Mouse (Mus musculus) embryo, embryonic 10 days (tissue): ENCODE results near the gene A630076J17Rik.

Source experiments
- DNase-seq: peaks from one replicate; pipeline ENCODE4 v3.0.0-alpha.2; 2015; ENCODE audit warnings: low spot score

The A630076J17Rik gene

DNA sequence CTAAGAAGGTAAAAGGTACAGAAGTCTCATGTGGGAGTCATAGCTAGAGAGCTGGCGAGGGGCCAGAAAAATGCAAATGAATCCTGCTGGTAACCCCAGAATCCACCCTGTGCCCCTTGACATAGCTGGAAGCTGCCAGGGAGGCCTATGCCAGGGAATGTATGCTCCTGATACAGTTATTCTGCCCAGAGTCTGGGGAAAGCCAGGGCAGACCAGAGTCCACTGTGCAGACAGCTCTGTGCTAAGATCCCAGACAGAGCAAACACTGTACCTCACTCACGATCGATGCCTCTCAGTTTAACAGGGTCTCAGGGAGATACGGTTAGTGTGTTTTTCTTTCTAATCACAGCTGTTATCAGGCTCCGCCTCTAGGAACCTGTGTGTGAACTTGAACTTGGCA is 592 bp upstream of the A630076J17Rik start:
- DNase-seq, result no peak

DNA sequence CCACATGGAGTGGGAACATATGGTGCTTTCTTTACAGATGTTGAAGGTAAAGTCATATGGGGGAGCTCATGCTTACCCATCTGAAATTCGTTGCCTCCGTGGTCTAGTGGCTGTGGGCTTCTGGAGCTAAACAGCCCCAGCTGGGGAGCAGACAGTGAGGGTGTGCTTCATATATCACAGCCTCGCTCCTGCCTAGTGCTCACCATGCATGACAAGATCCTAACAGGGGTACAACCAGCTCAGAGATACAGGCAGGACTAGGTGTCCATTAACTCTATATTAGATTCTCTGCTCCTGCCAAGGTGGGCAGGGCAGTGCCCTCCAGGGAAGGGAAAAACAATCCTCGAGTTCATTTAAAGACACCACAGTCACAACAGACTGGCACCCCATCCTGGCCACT is 788 bp downstream of the A630076J17Rik start:
- DNase-seq, result no peak

- DNase-seq, result peak; percentile 92
Observed at GRCm38 (mm10) chr3:107233351-107233813, 3.0 kb downstream of the A630076J17Rik start.

GRCm38 (mm10) chr3:107233945-107234344 is 3.5 kb downstream of the A630076J17Rik start:
- DNase-seq, result no peak

- peak; percentile 54 for DNase-seq
Observed at GRCm38 (mm10) chr3:107238051-107238450, 7.6 kb downstream of the A630076J17Rik start.

DNA sequence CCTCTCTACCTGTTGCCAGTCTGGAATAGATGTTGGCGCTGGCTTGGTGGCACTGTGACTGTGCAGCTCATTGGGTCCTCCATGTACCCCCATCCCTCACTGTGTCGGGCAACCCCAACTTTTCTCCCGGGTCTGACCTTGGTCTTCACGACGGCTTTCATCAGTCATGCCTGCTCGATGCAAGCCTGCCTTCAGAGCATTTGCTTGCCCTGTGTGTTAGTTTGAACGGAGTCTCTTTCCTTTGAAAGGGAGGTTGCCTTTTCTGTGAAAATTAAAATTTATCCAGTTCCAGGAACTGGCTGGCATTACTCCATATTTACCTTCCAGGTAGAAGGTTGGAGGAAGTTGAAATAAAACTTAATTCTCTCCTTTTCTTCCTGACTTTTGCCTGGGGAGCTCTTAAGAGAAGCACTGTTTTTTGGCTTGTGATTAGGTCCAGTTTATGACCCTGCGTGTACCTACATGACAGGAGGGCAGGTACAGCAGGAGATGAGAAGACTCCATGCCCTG is 8.1 kb downstream of the A630076J17Rik start:
- DNase-seq, result no peak

- DNase-seq, result no peak
Observed at GRCm38 (mm10) chr3:107239607-107240006, 9.2 kb downstream of the A630076J17Rik start, which contains the start of gene Prok1. Prok1 (minus strand) TSS chr3:107239707.

GRCm38 (mm10) chr3:107241389-107242094 is 11.1 kb downstream of the A630076J17Rik start:
- DNase-seq, result no peak

GRCm38 (mm10) chr3:107246876-107247275 is 16.5 kb downstream of the A630076J17Rik start:
- DNase-seq, result no peak

GRCm38 (mm10) chr3:107249042-107249441 is 18.6 kb downstream of the A630076J17Rik start:
- DNase-seq, result no peak

DNA sequence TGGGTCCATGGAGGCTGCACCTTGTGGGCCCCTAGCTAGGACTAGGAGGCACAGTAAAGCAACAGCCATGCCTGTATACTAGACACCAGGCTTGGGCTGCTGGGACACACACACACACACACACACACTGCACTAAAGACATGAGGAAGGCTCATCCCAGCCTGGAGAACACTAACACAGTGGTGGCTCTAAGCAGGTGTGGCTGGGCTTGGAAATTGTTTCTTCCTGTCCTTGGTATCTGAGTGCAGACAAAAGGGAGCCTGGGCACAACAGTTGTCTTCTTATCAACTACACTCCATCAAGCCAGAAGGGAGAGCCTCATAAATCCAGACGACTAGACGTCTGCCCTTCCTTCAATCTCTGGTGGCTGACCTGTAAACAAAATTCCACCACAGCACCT is 19.9 kb downstream of the A630076J17Rik start:
- DNase-seq, result no peak

GRCm38 (mm10) chr3:107252035-107252434 is 21.6 kb downstream of the A630076J17Rik start:
- peak; percentile 14 for DNase-seq

GRCm38 (mm10) chr3:107253925-107254324 is 23.5 kb downstream of the A630076J17Rik start:
- no peak for DNase-seq

DNA sequence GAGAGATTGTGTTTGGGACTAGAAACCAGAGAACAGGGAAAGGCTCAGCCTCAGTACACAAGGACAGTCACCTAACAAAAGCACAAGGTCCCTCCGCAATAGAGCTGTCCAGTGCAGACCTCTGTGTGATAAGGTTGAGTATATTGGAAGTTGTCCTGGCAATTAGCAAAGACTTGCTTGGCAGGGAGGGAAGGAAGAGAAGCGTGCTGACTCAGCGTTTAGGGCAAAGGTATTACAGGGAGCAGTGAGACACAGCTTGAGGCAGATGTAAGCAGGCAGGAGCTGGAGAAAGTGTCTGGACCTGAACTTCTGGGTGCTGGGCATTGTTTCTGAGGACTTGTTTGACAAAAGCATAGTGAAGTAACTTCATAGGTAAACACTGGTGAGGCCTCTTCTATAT is 25.6 kb downstream of the A630076J17Rik start:
- DNase-seq, result no peak

DNA sequence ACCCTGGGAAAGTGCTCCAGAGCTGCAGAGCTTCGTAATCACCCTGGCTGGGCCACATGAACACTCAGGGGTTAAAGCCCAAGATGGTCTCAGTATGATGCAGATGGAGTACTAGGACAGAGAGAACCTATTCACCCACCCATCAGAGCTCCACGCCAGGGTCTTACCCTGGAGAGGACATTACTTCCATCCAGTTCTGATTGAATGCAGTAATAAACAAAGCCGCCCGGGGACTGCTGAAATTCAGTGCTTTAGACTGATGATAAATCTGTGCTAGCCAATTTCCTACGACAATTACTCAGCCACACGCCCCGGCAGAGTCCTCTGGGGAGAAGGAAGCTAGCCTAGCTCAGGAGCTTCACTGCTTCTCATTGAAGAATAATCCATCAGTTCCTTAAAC is 26.3 kb downstream of the A630076J17Rik start:
- DNase-seq, result no peak

DNA sequence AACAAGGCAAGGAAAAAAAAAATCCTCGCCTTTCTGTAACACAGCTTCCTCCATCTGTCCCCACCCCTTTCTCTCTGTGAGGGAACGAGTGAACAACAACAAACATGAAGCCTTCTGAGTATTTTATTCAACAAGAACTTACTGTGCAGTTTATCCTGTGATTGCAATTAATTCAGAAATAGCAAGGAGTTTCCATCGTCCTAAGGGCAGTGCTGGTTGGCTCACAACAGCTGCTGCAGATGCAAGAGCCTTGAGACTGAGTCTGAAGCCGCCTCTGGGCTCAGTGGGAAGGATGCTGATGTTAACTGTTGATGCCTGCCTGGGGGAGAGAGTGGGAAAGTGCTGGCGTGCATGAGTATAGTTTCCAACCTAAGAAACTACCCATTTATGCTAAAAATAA is 27.5 kb downstream of the A630076J17Rik start:
- no peak for DNase-seq

DNA sequence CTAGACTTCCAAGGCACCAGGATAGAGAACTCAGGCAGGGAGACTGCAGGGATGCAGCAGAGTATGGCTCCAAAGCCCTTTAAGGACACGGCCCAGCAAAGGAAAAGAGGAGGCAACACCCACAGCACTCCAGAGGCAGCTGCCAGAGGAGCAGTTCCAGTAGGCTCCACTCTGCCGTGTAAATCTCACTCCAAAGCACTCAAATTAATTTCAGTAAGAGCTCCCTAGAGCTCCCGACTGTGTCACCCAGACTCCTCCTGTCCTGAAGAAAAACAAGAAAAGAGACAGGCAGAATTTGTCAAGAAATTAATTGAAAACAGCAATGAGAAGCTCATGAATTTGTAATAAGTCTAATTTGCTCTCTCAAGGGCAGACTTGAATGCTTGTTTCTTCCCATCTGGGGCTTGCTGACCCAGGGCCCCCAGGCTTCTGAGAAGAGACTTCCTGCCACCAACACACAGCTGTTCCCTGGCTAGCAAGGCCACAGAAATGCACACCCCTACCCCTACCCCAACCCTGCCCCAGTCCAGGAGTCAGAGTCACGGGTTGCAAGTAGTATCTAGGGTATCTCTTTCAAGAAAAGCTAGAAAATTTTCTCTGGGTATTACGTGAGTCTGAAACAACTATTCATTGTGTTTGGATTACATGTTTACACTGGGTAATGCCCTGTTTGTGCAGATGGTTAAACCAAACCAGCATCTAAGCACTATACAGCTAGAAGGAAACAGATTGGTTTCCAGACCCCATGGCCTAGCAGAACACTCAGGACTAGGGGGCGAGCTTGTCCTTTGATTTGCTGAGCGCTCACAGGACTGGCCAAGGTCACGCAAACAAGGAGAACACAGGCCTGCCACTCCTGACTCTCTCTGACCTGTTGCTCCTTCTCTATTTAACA is 30.8 kb downstream of the A630076J17Rik start:
- peak; percentile 37 for DNase-seq

DNA sequence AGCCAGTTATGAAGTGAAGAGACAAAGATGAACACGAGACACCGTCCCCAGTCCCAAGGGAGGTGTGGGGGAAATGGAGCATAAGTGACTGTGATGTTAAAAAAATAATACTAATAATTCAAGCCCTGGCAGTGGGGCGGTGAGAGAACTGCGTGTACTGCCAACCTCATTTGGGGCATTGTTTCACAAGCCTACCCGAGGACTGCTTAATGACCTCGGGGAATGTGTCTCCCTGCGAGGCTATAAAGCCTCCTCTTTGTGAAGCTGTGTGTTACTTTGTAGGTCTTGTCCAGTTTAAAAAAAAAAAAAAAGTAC is 31.4 kb downstream of the A630076J17Rik start:
- DNase-seq, result no peak

- DNase-seq, result no peak
Observed at GRCm38 (mm10) chr3:107266814-107267345, 36.5 kb downstream of the A630076J17Rik start.

DNA sequence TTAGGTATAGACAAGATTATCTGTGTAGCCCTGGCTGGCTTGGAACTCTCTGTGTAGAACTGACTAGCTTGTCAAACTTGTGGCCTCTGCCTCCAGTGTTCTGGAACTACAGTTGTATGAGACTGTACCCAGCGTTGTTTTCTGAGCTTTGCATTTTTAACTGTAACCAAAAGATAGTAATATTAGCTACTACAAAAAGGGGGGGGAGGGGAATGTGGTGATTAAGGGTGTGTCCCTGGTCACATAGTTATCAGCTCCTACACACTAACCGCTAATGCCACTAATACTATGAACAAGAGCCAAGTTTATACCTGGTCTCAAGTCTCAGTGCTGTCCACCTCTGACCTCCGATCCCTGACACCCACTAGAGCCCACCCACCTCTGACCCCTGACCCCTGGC is 42.0 kb downstream of the A630076J17Rik start:
- no peak for DNase-seq

- peak; percentile 77 for DNase-seq
Observed at GRCm38 (mm10) chr3:107273820-107274219, 43.4 kb downstream of the A630076J17Rik start.

GRCm38 (mm10) chr3:107275351-107275750 is 44.9 kb downstream of the A630076J17Rik start:
- no peak for DNase-seq

- DNase-seq, result peak; percentile 37
Observed at GRCm38 (mm10) chr3:107275996-107276395, 45.6 kb downstream of the A630076J17Rik start.
